8 mouse cellular contexts compared by ENCODE assay signal in genomic region chr14:123201426-123202274, GRCm38 (mm10).
DNase-seq lines count a peak whose midpoint lies in the region; ATAC-seq and TF ChIP-seq lines count a peak whose summit lies in the region.

No protein-coding gene starts in this region.

- H3K4me3 ChIP-seq in intestine, embryonic 15.5 days (replicated peaks), result no peak overlapping the region
- no peak overlapping the region for H3K4me3 ChIP-seq in intestine, postnatal 0 days (ENCODE audit: low read depth, low read length)
- H3K4me3 ChIP-seq in embryonic facial prominence, embryonic 15.5 days (replicated peaks), result no peak overlapping the region
- peak overlapping the region; percentile 8; the same call in 1 of the 2 replicates for H3K4me3 ChIP-seq in heart, embryonic 13.5 days
- H3K4me3 ChIP-seq in midbrain, embryonic 13.5 days (replicated peaks), result no peak overlapping the region

- H3K9ac ChIP-seq in intestine, embryonic 15.5 days, result no peak overlapping the region
- H3K9ac ChIP-seq in intestine, postnatal 0 days (ENCODE audit: low read depth, low read length), result no peak overlapping the region
- H3K9ac ChIP-seq in embryonic facial prominence, embryonic 15.5 days, result no peak overlapping the region
- H3K9ac ChIP-seq in heart, embryonic 13.5 days, result no peak overlapping the region
- no peak overlapping the region for H3K9ac ChIP-seq in midbrain, embryonic 13.5 days (replicated peaks)

- H3K27ac ChIP-seq in intestine, embryonic 15.5 days, result no peak overlapping the region
- no peak overlapping the region for H3K27ac ChIP-seq in intestine, postnatal 0 days (ENCODE audit: low read depth, low read length)
- peak overlapping the region; percentile 40; the same call in 1 of the 2 replicates for H3K27ac ChIP-seq in embryonic facial prominence, embryonic 15.5 days (replicated peaks)
- H3K27ac ChIP-seq in heart, embryonic 13.5 days (replicated peaks), result 0 out of 2 replicates have a peak overlapping the region, but pooled peaks have one; percentile 12
- H3K27ac ChIP-seq in midbrain, embryonic 13.5 days, result 0 out of 2 replicates have a peak overlapping the region, but pooled peaks have one; percentile 40

- H3K4me1 ChIP-seq in intestine, embryonic 15.5 days (replicated peaks), result no peaks in the 10 kb centered on the region
- H3K4me1 ChIP-seq in intestine, postnatal 0 days (replicated peaks; ENCODE audit: control insufficient read depth, insufficient read depth, low read length), result no peaks in the 10 kb centered on the region
- peaks cover 9% of the 10 kb centered on the region; the same call in 1 of the 2 replicates for H3K4me1 ChIP-seq in embryonic facial prominence, embryonic 15.5 days
- peaks cover 7% of the 10 kb centered on the region; the same call in 1 of the 2 replicates for H3K4me1 ChIP-seq in heart, embryonic 13.5 days
- H3K4me1 ChIP-seq in midbrain, embryonic 13.5 days (replicated peaks), result peaks cover 10% of the 10 kb centered on the region; the same call in 1 of the 2 replicates

- 59% methylated on average over 14 of the region's 14 CpGs for WGBS in intestine, embryonic 15.5 days
- 56% methylated on average over 14 of the region's 14 CpGs for WGBS in intestine, postnatal 0 days
- 36% methylated on average over 14 of the region's 14 CpGs for WGBS in embryonic facial prominence, embryonic 15.5 days
- WGBS in heart, embryonic 13.5 days, result 48% methylated on average over 14 of the region's 14 CpGs
- WGBS in midbrain, embryonic 13.5 days, result 77% methylated on average over 14 of the region's 14 CpGs

- H3K27me3 ChIP-seq in intestine, embryonic 15.5 days (replicated peaks), result no peaks in the 10 kb centered on the region
- H3K27me3 ChIP-seq in intestine, postnatal 0 days (replicated peaks; ENCODE audit: control insufficient read depth, insufficient read depth, low read length), result no peaks in the 10 kb centered on the region
- H3K27me3 ChIP-seq in embryonic facial prominence, embryonic 15.5 days, result no peaks in the 10 kb centered on the region
- no peaks in the 10 kb centered on the region for H3K27me3 ChIP-seq in heart, embryonic 13.5 days (replicated peaks)
- H3K27me3 ChIP-seq in midbrain, embryonic 13.5 days, result no peaks in the 10 kb centered on the region

- no peak for TF ChIP-seq CTCF in intestine, postnatal 0 days (IDR thresholded peaks at IDR 0.05; ENCODE audit: low read depth)

- no peaks in the 10 kb centered on the region for H3K36me3 ChIP-seq in intestine, embryonic 15.5 days
- H3K36me3 ChIP-seq in intestine, postnatal 0 days (ENCODE audit: control insufficient read depth, insufficient read depth), result no peaks in the 10 kb centered on the region
- H3K36me3 ChIP-seq in embryonic facial prominence, embryonic 15.5 days, result no peaks in the 10 kb centered on the region
- no peaks in the 10 kb centered on the region for H3K36me3 ChIP-seq in heart, embryonic 13.5 days
- H3K36me3 ChIP-seq in midbrain, embryonic 13.5 days, result no peaks in the 10 kb centered on the region

- peak; percentile 48 to 67 for DNase-seq in layer of hippocampus, adult 8-10 months (ENCODE audit: low spot score in 2 of 2)
- peak; percentile 8 for DNase-seq in urinary bladder, postnatal 25 days (ENCODE audit: low spot score)
- DNase-seq in spleen, adult 18-20 months, result no peak

- peak overlapping the region; percentile 12 for H3K4me2 ChIP-seq in intestine, embryonic 15.5 days (replicated peaks)
- H3K4me2 ChIP-seq in intestine, postnatal 0 days (replicated peaks; ENCODE audit: low read depth), result no peak overlapping the region; the same call in 1 of the 2 replicates
- H3K4me2 ChIP-seq in embryonic facial prominence, embryonic 15.5 days (replicated peaks), result peak overlapping the region; percentile 30
- H3K4me2 ChIP-seq in heart, embryonic 13.5 days, result peak overlapping the region; percentile 57
- no peak overlapping the region for H3K4me2 ChIP-seq in midbrain, embryonic 13.5 days (replicated peaks)

- ATAC-seq in intestine, embryonic 15.5 days, result no peak
- ATAC-seq in intestine, postnatal 0 days, result no peak
- peak; percentile 79 for ATAC-seq in embryonic facial prominence, embryonic 15.5 days (ENCODE audit: insufficient number of reproducible peaks, low FRiP score, low TSS enrichment, low read depth)
- no peak for ATAC-seq in heart, embryonic 13.5 days (ENCODE audit: extremely low read depth, insufficient number of reproducible peaks, low FRiP score, low TSS enrichment)
- ATAC-seq in midbrain, embryonic 13.5 days, result peak; percentile 78

- no peaks in the 10 kb centered on the region for H3K9me3 ChIP-seq in intestine, embryonic 15.5 days
- H3K9me3 ChIP-seq in intestine, postnatal 0 days (ENCODE audit: control insufficient read depth), result no peaks in the 10 kb centered on the region
- no peaks in the 10 kb centered on the region for H3K9me3 ChIP-seq in embryonic facial prominence, embryonic 15.5 days (replicated peaks)
- H3K9me3 ChIP-seq in heart, embryonic 13.5 days, result no peaks in the 10 kb centered on the region
- no peaks in the 10 kb centered on the region for H3K9me3 ChIP-seq in midbrain, embryonic 13.5 days

Comparison
In these comparisons a context has a peak if more than half of its experiments do, and no peak if none do; other contexts are left out.
1. H3K4me2 ChIP-seq: peak in intestine, embryonic 15.5 days (single experiment), embryonic facial prominence, embryonic 15.5 days (single experiment) and heart, embryonic 13.5 days (single experiment); none in intestine, postnatal 0 days (single experiment) and midbrain, embryonic 13.5 days (single experiment).
2. ATAC-seq: peak in embryonic facial prominence, embryonic 15.5 days (single experiment) and midbrain, embryonic 13.5 days (single experiment); none in intestine, embryonic 15.5 days (single experiment), intestine, postnatal 0 days (single experiment) and heart, embryonic 13.5 days (single experiment).
3. H3K27ac ChIP-seq: peak in embryonic facial prominence, embryonic 15.5 days (single experiment), heart, embryonic 13.5 days (single experiment) and midbrain, embryonic 13.5 days (single experiment); none in intestine, embryonic 15.5 days (single experiment) and intestine, postnatal 0 days (single experiment).
4. DNase-seq: peak in layer of hippocampus, adult 8-10 months (2 of 2) and urinary bladder, postnatal 25 days (single experiment); none in spleen, adult 18-20 months (0 of 2).